Mouse (Mus musculus) heart, embryonic 15.5 days (tissue): Measurements from ENCODE around the gene Capn9. TPM values are rescaled to one million over a fixed set of nuclear protein-coding genes. Genes with fewer than 3 reads are reported as not detected.
A peak's percentile ranks its signal among the peaks of the same experiment; 100 is the strongest.

Experiments used
- ATAC-seq: fragments of 200-750 bp; cut with Nextera tagmentation; replicated peaks from 2 replicates; pipeline ENCODE4 v1.8.0; 2017; ENCODE audit warnings: low read depth, moderate TSS enrichment; ENCODE audit not compliant: insufficient number of reproducible peaks, insufficient read depth, low FRiP score
- H3K27ac ChIP-seq: fragments of 300-500 bp; sonication (generic); 2 replicates; pipeline ENCODE4 v1.5.1; 2015; ENCODE audit warnings: mild to moderate bottlenecking, inconsistent platforms
- H3K27me3 ChIP-seq: fragments of 300-500 bp; sonication (generic); 2 replicates; pipeline ENCODE4 v1.6.1; 2015; ENCODE audit warnings: inconsistent platforms
- H3K36me3 ChIP-seq: fragments of 300-500 bp; sonication (generic); 2 replicates; pipeline ENCODE4 v1.6.1; 2015; ENCODE audit warnings: mild to moderate bottlenecking, inconsistent platforms
- H3K4me1 ChIP-seq: fragments of 300-500 bp; sonication (generic); replicated peaks from 2 replicates; pipeline ENCODE4 v1.6.1; 2015; ENCODE audit warnings: inconsistent platforms
- H3K4me2 ChIP-seq: fragments of 300-500 bp; sonication (generic); 2 replicates; pipeline ENCODE4 v1.6.1; 2015; ENCODE audit warnings: inconsistent platforms, mild to moderate bottlenecking, moderate library complexity
- H3K4me3 ChIP-seq: fragments of 300-500 bp; sonication (generic); 2 replicates; pipeline ENCODE4 v1.5.1; 2015; ENCODE audit warnings: mild to moderate bottlenecking, inconsistent platforms
- H3K9ac ChIP-seq: fragments of 300-500 bp; sonication (generic); 2 replicates; pipeline ENCODE4 v1.6.1; 2015; ENCODE audit warnings: mild to moderate bottlenecking, inconsistent platforms
- H3K9me3 ChIP-seq: fragments of 300-500 bp; sonication (generic); replicated peaks from 2 replicates; pipeline ENCODE4 v1.6.1; 2016; ENCODE audit warnings: inconsistent platforms
- WGBS: fragments of 180-500 bp; shearing (Covaris S2); methylation state at CpG from one replicate; pipeline ENCODE4 v1.1.7; 2015; ENCODE audit warnings: mixed read lengths; 5-methylcytosine and 5-hydroxymethylcytosine counted together
- polyA plus RNA-seq: library from polyadenylated mRNA; unstranded; fragments of >200 nt; fragmentation: Nextera tagmentation; extraction: Ambion mirVana; gene quantifications from 2 replicates; pipeline ENCODE4 v1.2.1, GENCODE M21; 2015

Gene Capn9
- polyA plus RNA-seq, 1 experiment from 2014 or later, result 0.30 TPM

GRCm38 (mm10) chr8:124643540-124644339, 67.8 kb downstream of the Capn9 start:
- no peak overlapping the region for H3K4me3 ChIP-seq

DNA sequence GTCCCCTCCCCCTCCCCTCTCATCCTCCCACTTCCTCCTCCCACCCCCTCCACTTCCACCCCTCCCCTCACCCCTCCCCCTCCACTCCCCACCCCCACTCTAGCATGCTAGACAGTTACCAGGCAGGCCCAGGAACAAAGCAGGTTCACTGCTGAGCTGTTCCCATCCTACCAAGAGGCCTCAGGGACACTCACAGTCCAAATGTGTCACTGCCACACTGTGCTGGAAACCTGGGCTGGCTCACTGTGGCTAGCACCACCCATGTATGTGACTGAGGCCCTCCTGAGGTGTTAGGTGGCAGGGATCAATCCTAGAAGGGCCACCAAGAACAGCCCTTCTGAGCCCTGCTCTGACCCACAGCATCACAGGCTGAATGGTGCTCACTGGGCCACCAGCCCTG, 72.4 kb downstream of the Capn9 start:
- peaks cover 89% of the 10 kb centered on the region for H3K4me1 ChIP-seq
- peak overlapping the region; percentile 65; the same call in 1 of the 2 replicates for H3K27ac ChIP-seq
- H3K36me3 ChIP-seq, result peaks cover 12% of the 10 kb centered on the region; the same call in 1 of the 2 replicates
- ATAC-seq, result no peak
- H3K9me3 ChIP-seq, result no peaks in the 10 kb centered on the region
- no peak overlapping the region for H3K4me3 ChIP-seq
- H3K4me2 ChIP-seq, result no peak overlapping the region
- H3K27me3 ChIP-seq, result no peaks in the 10 kb centered on the region
- H3K9ac ChIP-seq, result no peak overlapping the region

More at GRCm38 (mm10) chr8:124643540-124644339, 67.8 kb downstream of the Capn9 start:
- Histone ChIP-seq H3K9ac (peak overlapping the region; percentile 54), H3K27me3 (no peaks in the 10 kb centered on the region), H3K4me1 (peaks cover 74% of the 10 kb centered on the region), H3K9me3 (no peaks in the 10 kb centered on the region), H3K4me2 (peak overlapping the region; percentile 48), H3K27ac (peak overlapping the region; percentile 99), H3K36me3 (peaks cover 25% of the 10 kb centered on the region)
- peak; percentile 92 for ATAC-seq
- 15% methylated on average over 18 of the region's 18 CpGs for WGBS

- no peak overlapping the region for H3K4me2 ChIP-seq
- 83% methylated on average over 20 of the region's 20 CpGs for WGBS
- 0 out of 2 replicates have a peak overlapping the region, but pooled peaks have one; percentile 9 for H3K9ac ChIP-seq
- H3K4me1 ChIP-seq, result peaks cover 90% of the 10 kb centered on the region
- H3K4me3 ChIP-seq, result no peak overlapping the region
- no peaks in the 10 kb centered on the region for H3K27me3 ChIP-seq
- ATAC-seq, result no peak
- H3K36me3 ChIP-seq, result peaks cover 7% of the 10 kb centered on the region; the same call in 1 of the 2 replicates
- H3K9me3 ChIP-seq, result no peaks in the 10 kb centered on the region
- H3K27ac ChIP-seq, result peak overlapping the region; percentile 98
Observed at GRCm38 (mm10) chr8:124651776-124652175, 75.9 kb downstream of the Capn9 start.

GRCm38 (mm10) chr8:124652546-124652945, 76.6 kb downstream of the Capn9 start:
- H3K4me3 ChIP-seq, result no peak overlapping the region
- H3K36me3 ChIP-seq, result peaks cover 7% of the 10 kb centered on the region; the same call in 1 of the 2 replicates
- H3K9me3 ChIP-seq, result no peaks in the 10 kb centered on the region
- ATAC-seq, result peak; percentile 84
- H3K4me2 ChIP-seq, result peak overlapping the region; percentile 45
- no peak overlapping the region for H3K9ac ChIP-seq
- peak overlapping the region; percentile 98 for H3K27ac ChIP-seq
- no peaks in the 10 kb centered on the region for H3K27me3 ChIP-seq
- H3K4me1 ChIP-seq, result peaks cover 93% of the 10 kb centered on the region
- 15% methylated on average over 4 of the region's 4 CpGs for WGBS

DNA sequence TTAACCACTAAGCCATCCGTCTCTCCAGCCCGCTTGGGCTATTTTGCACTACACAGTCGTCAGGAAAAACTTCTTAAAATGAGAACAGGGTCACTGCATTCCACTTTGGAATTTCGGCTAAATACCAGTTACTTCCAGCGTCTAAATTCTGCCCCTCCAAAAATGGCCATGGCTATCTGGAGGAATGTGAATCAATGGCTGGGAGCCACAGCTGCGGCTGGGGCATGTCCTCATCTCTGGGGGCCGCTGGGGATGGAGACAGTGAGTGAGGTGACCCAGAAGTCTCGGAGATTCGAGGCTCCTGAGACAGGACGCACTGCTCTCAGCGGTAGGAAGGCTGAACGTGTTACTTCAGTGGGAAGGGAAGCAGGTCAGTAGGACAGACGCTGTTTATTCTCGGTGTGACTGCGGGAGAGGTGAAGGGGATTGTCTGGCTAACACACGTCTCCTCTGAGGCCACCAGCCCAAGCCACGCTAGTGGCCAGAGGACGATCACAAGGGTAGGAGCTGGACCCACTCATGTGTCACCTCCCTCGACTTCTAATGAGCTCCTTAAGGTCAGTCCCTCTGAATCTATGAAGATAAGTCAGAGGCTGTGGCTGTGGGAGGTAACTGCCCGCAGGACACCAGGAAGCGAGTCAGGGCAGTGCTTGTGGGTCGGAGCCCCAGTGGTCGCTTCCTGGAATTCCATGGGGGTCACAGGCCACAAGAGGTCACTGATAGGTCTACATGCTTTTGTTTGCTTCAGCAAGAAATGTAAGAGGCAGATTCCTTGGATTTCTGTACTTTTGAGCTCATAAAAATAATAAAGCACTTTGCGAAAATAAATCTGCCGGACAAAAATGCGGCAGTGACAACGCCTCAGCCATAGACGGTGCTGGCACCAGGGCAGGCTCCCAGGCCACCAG, 77.9 kb downstream of the Capn9 start:
- H3K9ac ChIP-seq, result peak overlapping the region; percentile 32; the same call in 1 of the 2 replicates

DNA sequence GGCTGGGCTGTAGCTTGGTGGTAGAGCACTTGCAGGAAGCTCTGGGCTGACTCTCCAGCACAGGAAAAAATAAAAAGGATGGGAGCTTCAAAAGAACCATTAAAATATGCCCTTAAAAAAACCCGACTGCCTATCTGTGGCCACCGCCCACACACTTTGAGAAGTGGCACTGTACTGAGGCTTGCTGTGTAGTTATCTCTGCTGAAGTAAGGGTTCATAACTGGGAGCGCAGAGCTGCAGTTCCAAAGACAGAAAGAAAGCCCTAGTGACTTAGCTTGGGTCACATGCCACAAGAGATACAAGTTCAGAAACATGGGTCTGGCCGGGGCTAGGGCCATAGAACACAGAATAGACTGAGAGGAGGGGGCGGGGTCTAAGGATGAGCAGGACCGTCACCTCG, 82.0 kb downstream of the Capn9 start:
- Histone ChIP-seq H3K27ac (peak overlapping the region; percentile 98), H3K4me1 (peaks cover 82% of the 10 kb centered on the region), H3K4me3 (no peak overlapping the region; the same call in 1 of the 2 replicates), H3K36me3 (no peaks in the 10 kb centered on the region), H3K9ac (no peak overlapping the region), H3K4me2 (peak overlapping the region; percentile 47), H3K27me3 (no peaks in the 10 kb centered on the region), H3K9me3 (no peaks in the 10 kb centered on the region)
- WGBS, result 31% methylated on average over 7 of the region's 7 CpGs
- ATAC-seq, result peak; percentile 37; the same call in 1 of the 2 replicates

More for the DNA sequence above, 77.9 kb downstream of the Capn9 start:
- Histone ChIP-seq H3K36me3 (peaks cover 7% of the 10 kb centered on the region; the same call in 1 of the 2 replicates), H3K27ac (peak overlapping the region; percentile 98), H3K4me1 (peaks cover 96% of the 10 kb centered on the region), H3K4me3 (no peak overlapping the region), H3K9me3 (no peaks in the 10 kb centered on the region), H3K4me2 (peak overlapping the region; percentile 45), H3K27me3 (no peaks in the 10 kb centered on the region)
- WGBS, result 33% methylated on average over 28 of the region's 28 CpGs
- ATAC-seq, result no peak

- Histone ChIP-seq H3K27me3 (no peaks in the 10 kb centered on the region), H3K27ac (peak overlapping the region; percentile 98), H3K9me3 (no peaks in the 10 kb centered on the region), H3K36me3 (no peaks in the 10 kb centered on the region), H3K4me2 (peak overlapping the region; percentile 47), H3K4me3 (no peak overlapping the region), H3K9ac (no peak overlapping the region), H3K4me1 (peaks cover 79% of the 10 kb centered on the region)
- peak; percentile 74 for ATAC-seq
- 27% methylated on average over 2 of the region's 2 CpGs for WGBS
Observed at GRCm38 (mm10) chr8:124658415-124658814, 82.5 kb downstream of the Capn9 start.

DNA sequence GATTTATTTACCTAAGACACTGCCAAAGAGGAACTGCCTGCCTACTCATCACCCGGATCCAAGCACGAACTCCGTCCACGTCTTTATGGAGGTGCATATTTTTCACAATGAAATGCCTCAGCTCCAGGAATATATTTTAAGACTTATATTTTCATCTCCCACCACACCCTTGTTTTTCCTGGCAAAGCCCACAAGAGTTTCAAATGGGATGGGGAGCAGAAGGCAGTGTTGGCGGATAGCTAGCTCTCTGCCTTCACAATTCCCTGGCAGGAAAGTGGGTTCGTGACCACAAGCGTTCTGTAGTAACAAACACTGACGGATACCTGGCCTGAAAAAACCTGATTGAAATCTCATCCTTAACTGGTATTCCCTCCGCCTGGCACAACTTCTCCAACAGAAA, 85.9 kb downstream of the Capn9 start:
- H3K4me1 ChIP-seq, result peaks cover 58% of the 10 kb centered on the region
- no peak for ATAC-seq
- no peaks in the 10 kb centered on the region for H3K36me3 ChIP-seq
- peak overlapping the region; percentile 86 for H3K4me3 ChIP-seq
- peak overlapping the region; percentile 96 for H3K27ac ChIP-seq
- H3K27me3 ChIP-seq, result no peaks in the 10 kb centered on the region
- no peaks in the 10 kb centered on the region for H3K9me3 ChIP-seq
- peak overlapping the region; percentile 97 for H3K9ac ChIP-seq
- H3K4me2 ChIP-seq, result peak overlapping the region; percentile 70
- 5% methylated on average over 9 of the region's 9 CpGs for WGBS

- peak overlapping the region; percentile 96 for H3K27ac ChIP-seq
- peak overlapping the region; percentile 97 for H3K9ac ChIP-seq
- H3K27me3 ChIP-seq, result no peaks in the 10 kb centered on the region
- under 1% methylated on average over 43 of the region's 49 CpGs for WGBS
- H3K4me1 ChIP-seq, result peaks cover 51% of the 10 kb centered on the region
- ATAC-seq, result peak; percentile 19; the same call in 1 of the 2 replicates
- no peaks in the 10 kb centered on the region for H3K36me3 ChIP-seq
- H3K4me3 ChIP-seq, result peak overlapping the region; percentile 86
- peak overlapping the region; percentile 70 for H3K4me2 ChIP-seq
- H3K9me3 ChIP-seq, result no peaks in the 10 kb centered on the region
Observed at GRCm38 (mm10) chr8:124662446-124663111, 86.7 kb downstream of the Capn9 start.

DNA sequence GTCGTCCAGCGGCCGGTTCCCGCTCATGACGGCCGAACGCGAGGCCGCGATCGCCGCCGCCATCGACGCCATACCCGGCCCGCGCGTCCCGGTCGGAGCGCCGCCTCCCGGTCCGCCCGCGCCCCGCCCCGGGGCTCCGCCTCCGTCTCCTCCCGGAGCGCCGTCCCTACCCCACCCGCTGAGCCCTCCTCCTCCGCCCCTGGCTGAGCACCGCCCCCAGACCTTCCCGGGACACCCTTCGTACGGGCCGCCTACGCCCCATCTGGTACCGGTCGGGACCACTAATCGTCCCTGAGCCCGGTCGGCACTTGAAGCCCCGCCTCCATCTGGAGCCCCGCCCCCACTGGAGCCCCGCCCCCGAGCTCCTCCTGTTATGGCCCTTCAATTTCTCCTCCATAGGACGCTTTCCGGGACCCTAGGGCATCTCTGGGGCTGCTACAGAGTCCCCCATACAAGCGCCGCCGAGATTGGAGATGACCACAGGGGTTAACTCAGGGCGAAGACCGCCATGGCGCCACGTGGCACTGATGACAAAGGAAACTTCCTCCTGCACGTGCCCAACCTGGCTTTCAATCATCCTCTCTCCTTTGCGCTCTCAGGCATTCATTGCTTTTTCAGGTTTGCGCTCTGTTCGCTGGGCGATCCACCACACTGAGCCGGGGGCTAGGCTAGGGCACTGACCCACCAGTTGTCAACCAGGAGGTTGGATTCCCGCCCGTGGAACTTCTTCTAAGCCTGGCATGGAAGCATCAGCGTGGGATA, 87.4 kb downstream of the Capn9 start, which contains the start of gene 2310022B05Rik:
2310022B05Rik (minus strand) TSS at position 258 of the 762 bp plus-strand sequence.
- 2% methylated on average over 69 of the region's 69 CpGs for WGBS
- peak within 1 kb of the TSS; percentile 70 for H3K4me2 ChIP-seq
- H3K4me3 ChIP-seq, result peak within 1 kb of the TSS; percentile 86
- peak; percentile 94 for ATAC-seq
- H3K36me3 ChIP-seq, result no peaks in the 10 kb centered on the region
- peaks cover 44% of the 10 kb centered on the region for H3K4me1 ChIP-seq
- peak within 1 kb of the TSS; percentile 96 for H3K27ac ChIP-seq
- no peaks in the 10 kb centered on the region for H3K27me3 ChIP-seq
- peak within 1 kb of the TSS; percentile 97 for H3K9ac ChIP-seq
- H3K9me3 ChIP-seq, result no peaks in the 10 kb centered on the region
